Mouse (Mus musculus) urinary bladder, postnatal 25 days (tissue): ENCODE measurements around the gene Gm4027.
"Not testable (repeated sequence)": the region's sequence is repeated elsewhere in the genome, so short reads cannot be mapped to it uniquely, and the experiment has no call there.

ENCODE experiments used
- DNase-seq: peaks from one replicate; pipeline ENCODE4 v3.0.0; 2022; ENCODE audit warnings: low spot score

The Gm4027 gene

DNA sequence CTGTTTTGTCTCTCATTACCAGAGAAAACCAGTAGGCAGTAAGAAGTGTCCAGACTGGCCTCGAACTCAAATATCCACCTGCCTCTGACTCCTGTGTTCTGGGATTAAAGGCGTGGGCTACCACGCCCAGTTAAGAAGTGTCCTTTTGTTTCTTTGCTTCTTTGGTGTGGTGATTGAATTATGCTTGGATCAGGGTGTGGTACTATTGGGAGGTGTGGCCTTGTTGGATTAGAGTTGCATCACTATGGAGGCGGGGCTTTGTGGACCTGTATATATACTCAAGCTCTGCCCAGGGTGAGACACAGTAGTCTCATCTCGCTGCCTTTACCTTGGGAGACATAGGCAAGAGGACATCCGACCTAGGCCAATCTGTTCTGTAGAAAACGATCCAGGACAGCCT, at the start of gene Gm4027:
TSS of gene Gm4027 (plus strand) at position 301 of the 400 bp plus-strand sequence.
- not testable (repeated sequence) for DNase-seq

DNA sequence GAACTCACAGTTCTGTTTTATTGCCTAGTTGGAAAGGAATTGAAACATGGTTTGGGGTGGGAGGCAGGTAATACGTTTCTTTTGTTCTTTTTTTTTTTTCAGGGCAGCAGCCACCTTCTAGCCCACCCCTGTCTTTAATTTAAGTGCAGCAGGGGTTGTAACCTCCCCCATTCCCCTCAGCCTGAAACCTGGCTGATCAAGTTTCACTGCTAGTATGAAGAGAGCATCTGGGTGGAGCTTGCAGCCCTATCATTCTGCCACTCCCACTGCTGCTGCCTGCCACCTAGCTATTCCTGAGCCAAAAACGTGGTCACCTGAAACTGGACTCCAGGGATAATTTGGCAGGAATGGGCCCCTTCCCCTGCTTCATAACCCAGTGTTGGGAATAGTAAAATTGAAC, 17.3 kb upstream of the Gm4027 start:
- DNase-seq: not testable (repeated sequence)

DNA sequence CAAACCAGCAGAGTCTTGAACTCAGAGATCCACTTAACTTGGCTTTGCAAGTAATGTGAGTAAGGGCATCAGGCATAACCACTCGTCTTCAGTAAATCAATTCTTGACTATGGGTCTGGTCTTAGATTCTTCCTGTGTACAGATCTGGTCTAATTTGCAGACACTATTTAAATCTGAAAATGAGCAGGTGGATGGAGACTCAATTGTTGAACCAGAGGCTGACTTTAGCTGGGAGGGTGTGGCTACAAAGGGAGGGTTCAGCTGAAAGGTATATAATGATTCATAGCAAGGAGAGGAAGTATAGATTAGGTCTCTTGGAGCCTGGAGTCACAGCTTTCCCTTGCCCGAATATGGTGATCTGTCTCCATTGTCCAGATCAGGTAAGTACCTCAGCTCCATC, 16.3 kb upstream of the Gm4027 start, which contains the start of gene Oog1:
TSS of gene Oog1 (plus strand) at position 301 of the 400 bp plus-strand sequence.
- not testable (repeated sequence) for DNase-seq

DNA sequence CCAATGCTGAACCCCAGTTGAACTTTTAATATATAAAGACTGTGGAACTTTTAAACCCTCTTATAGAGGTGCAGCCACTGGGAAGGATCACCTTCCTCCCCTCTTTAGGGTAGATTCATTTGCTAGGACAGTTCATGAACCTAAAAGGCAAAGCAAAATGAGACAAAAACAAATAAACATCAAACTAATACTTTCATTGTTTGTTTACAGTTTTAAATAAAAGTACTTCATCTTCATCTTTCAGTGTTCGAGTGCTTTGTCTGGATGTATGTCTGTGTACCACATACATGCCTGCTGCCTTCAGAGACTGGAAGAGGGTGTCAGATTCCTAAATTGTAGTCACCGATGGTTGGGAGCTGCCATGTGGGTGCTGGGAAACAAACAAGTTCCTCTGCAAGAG, 25.9 kb downstream of the Gm4027 start, which contains the start of gene Gm16381:
TSS of gene Gm16381 (minus strand) at position 101 of the 400 bp plus-strand sequence.
- DNase-seq: not testable (repeated sequence)

DNA sequence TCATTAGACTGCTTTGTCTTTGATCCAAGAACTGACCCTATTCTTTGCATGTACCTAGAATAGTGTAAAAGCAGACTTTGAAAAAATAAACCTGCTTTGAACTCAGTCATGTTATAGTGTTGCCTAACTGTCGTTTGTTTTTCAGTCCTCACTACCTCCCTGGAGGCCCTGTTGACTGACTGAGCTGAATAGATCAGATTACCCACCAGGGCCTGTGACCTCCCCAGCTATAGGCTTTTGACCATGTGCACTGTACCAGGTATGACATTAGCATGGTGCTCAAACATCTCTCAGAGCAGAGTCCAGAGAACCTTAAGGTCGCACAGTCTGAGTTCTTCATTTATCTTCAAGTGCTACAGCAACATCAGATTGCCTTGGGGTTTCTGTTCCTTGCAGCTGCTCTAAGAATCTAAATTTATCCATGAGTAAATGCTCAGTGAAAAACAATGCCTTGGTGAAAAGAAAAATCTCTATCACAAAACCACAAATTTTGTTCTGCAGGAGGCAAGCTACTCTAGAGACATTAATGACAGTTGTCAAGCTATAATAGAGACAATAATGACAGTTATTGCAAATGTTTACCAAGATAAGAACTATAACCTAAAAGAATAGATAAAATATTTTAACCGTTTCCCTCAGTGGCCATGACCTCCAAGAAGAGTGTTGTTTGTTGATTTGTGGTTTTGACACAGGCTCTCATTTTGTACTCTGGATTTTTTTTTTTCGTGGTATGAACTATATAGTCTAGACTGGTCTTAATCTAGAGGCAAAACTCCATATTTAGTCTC, 34.4 kb downstream of the Gm4027 start:
- DNase-seq: not testable (repeated sequence)
